Mouse (Mus musculus) macrophage (primary cell): ENCODE measurements around the gene Tspo2. TPM values are rescaled to one million over a fixed set of nuclear protein-coding genes. Genes with fewer than 3 reads are reported as not detected.

Experiments
- H3K27ac ChIP-seq: fragments of 350-480 bp; formaldehyde crosslinking; 2 replicates; pipeline ENCODE4 v1.9.0; 2021
- H3K36me3 ChIP-seq: fragments of 350-480 bp; formaldehyde crosslinking; 2 replicates; pipeline ENCODE4 v1.9.0; 2021; ENCODE audit errors: inconsistent target
- H3K4me3 ChIP-seq: fragments of 350-480 bp; formaldehyde crosslinking; 2 replicates; pipeline ENCODE4 v1.9.0; 2021; ENCODE audit errors: inconsistent target
- H3K79me2 ChIP-seq: fragments of 350-480 bp; formaldehyde crosslinking; 2 replicates; pipeline ENCODE4 v1.9.0; 2021; ENCODE audit errors: inconsistent target
- WGBS: methylation state at CpG from one replicate; pipeline ENCODE4 v1.1.7; 2026; ENCODE audit warnings: inconsistent platforms; ENCODE audit not compliant: missing documents; 5-methylcytosine and 5-hydroxymethylcytosine counted together
- polyA plus RNA-seq: library from polyadenylated mRNA; stranded (reverse); fragments of 250-400 nt; gene quantifications from 3 replicates; pipeline ENCODE4 v1.2.4, GENCODE M21; 2018; ENCODE audit warnings: inconsistent platforms

Tspo2 gene
- polyA plus RNA-seq, 1 experiment from 2014 or later: not detected

GRCm38 (mm10) chr17:48462096-48462495, 10.8 kb upstream of the Tspo2 start:
- H3K36me3 ChIP-seq: no peaks in the 10 kb centered on the region
- H3K27ac ChIP-seq: no peak overlapping the region
- 60% methylated on average over 13 of the region's 13 CpGs for WGBS
- no peaks in the 10 kb centered on the region for H3K79me2 ChIP-seq
- H3K4me3 ChIP-seq: no peak overlapping the region

- Histone ChIP-seq H3K4me3 (no peak overlapping the region), H3K36me3 (no peaks in the 10 kb centered on the region), H3K79me2 (no peaks in the 10 kb centered on the region), H3K27ac (no peak overlapping the region)
- 15% methylated on average over 13 of the region's 13 CpGs for WGBS
These were observed 6.8 kb upstream of the Tspo2 start for GRCm38 (mm10) chr17:48457971-48458653.

- H3K4me3 ChIP-seq: no peak overlapping the region
- H3K79me2 ChIP-seq: no peaks in the 10 kb centered on the region
- no peak overlapping the region for H3K27ac ChIP-seq
- no peaks in the 10 kb centered on the region for H3K36me3 ChIP-seq
- WGBS: 97% methylated on average over 2 of the region's 2 CpGs
These were observed 4.6 kb upstream of the Tspo2 start for GRCm38 (mm10) chr17:48455955-48456354.

- Histone ChIP-seq H3K79me2 (no peaks in the 10 kb centered on the region), H3K36me3 (no peaks in the 10 kb centered on the region), H3K27ac (no peak within 1 kb of the TSS), H3K4me3 (no peak within 1 kb of the TSS)
- 77% methylated on average over 10 of the region's 11 CpGs for WGBS
These were observed 3.4 kb upstream of the Tspo2 start, which contains the start of gene Unc5cl for GRCm38 (mm10) chr17:48454688-48455087. Unc5cl (plus strand) TSS chr17:48454901.

GRCm38 (mm10) chr17:48454190-48454589, 2.9 kb upstream of the Tspo2 start:
- 93% methylated on average over 7 of the region's 7 CpGs for WGBS
- no peaks in the 10 kb centered on the region for H3K36me3 ChIP-seq
- H3K27ac ChIP-seq: no peak overlapping the region
- no peak overlapping the region for H3K4me3 ChIP-seq
- H3K79me2 ChIP-seq: no peaks in the 10 kb centered on the region

GRCm38 (mm10) chr17:48453489-48453888, 2.2 kb upstream of the Tspo2 start:
- Histone ChIP-seq H3K36me3 (no peaks in the 10 kb centered on the region), H3K27ac (no peak overlapping the region), H3K79me2 (no peaks in the 10 kb centered on the region), H3K4me3 (no peak overlapping the region)
- WGBS: 90% methylated on average over 7 of the region's 7 CpGs

- Histone ChIP-seq H3K27ac (no peak overlapping the region), H3K79me2 (no peaks in the 10 kb centered on the region), H3K36me3 (no peaks in the 10 kb centered on the region), H3K4me3 (no peak overlapping the region)
- WGBS: 88% methylated on average over 9 of the region's 9 CpGs
These were observed 577 bp upstream of the Tspo2 start for GRCm38 (mm10) chr17:48451753-48452444.

- WGBS: 88% methylated on average over 13 of the region's 13 CpGs
- no peak overlapping the region for H3K4me3 ChIP-seq
These were observed 513 bp downstream of the Tspo2 start for GRCm38 (mm10) chr17:48450666-48451352.

GRCm38 (mm10) chr17:48447675-48448074, 3.6 kb downstream of the Tspo2 start:
- Histone ChIP-seq H3K36me3 (no peaks in the 10 kb centered on the region), H3K4me3 (no peak overlapping the region), H3K79me2 (no peaks in the 10 kb centered on the region), H3K27ac (no peak overlapping the region)
- WGBS: 57% methylated on average over 8 of the region's 8 CpGs

More at GRCm38 (mm10) chr17:48450666-48451352, 513 bp downstream of the Tspo2 start:
- H3K79me2 ChIP-seq: no peaks in the 10 kb centered on the region
- no peaks in the 10 kb centered on the region for H3K36me3 ChIP-seq
- no peak overlapping the region for H3K27ac ChIP-seq

- 93% methylated on average over 16 of the region's 16 CpGs for WGBS
- H3K4me3 ChIP-seq: no peak overlapping the region
- H3K27ac ChIP-seq: no peak overlapping the region
- no peaks in the 10 kb centered on the region for H3K79me2 ChIP-seq
- H3K36me3 ChIP-seq: no peaks in the 10 kb centered on the region
These were observed 7.7 kb downstream of the Tspo2 start for GRCm38 (mm10) chr17:48443542-48444145.

GRCm38 (mm10) chr17:48442745-48443457, 8.4 kb downstream of the Tspo2 start:
- Histone ChIP-seq H3K4me3 (no peak overlapping the region), H3K79me2 (no peaks in the 10 kb centered on the region), H3K27ac (no peak overlapping the region), H3K36me3 (no peaks in the 10 kb centered on the region)
- 78% methylated on average over 7 of the region's 7 CpGs for WGBS

- Histone ChIP-seq H3K27ac (no peak overlapping the region), H3K4me3 (no peak overlapping the region), H3K36me3 (no peaks in the 10 kb centered on the region), H3K79me2 (no peaks in the 10 kb centered on the region)
- WGBS: 90% methylated on average over 7 of the region's 7 CpGs
These were observed 13.9 kb downstream of the Tspo2 start for GRCm38 (mm10) chr17:48437421-48437911.

- 100% methylated on average over 1 of the region's 1 CpGs for WGBS
- Histone ChIP-seq H3K36me3 (no peaks in the 10 kb centered on the region), H3K4me3 (no peak overlapping the region), H3K79me2 (no peaks in the 10 kb centered on the region), H3K27ac (no peak overlapping the region)
These were observed 14.8 kb downstream of the Tspo2 start for GRCm38 (mm10) chr17:48436487-48436886.

GRCm38 (mm10) chr17:48434479-48434878, 16.8 kb downstream of the Tspo2 start:
- no peak overlapping the region for H3K27ac ChIP-seq
- H3K79me2 ChIP-seq: no peaks in the 10 kb centered on the region
- no peaks in the 10 kb centered on the region for H3K36me3 ChIP-seq
- H3K4me3 ChIP-seq: no peak overlapping the region
- WGBS: 96% methylated on average over 5 of the region's 5 CpGs
